Mouse (Mus musculus) hindbrain, embryonic 14.5 days (tissue): ENCODE data around the gene Fbxw7. TPM values are rescaled to one million over a fixed set of nuclear protein-coding genes. Genes with fewer than 3 reads are reported as not detected.
A peak's percentile ranks its signal among the peaks of the same experiment; 100 is the strongest.
"Not testable (repeated sequence)": the region's sequence is repeated elsewhere in the genome, so short reads cannot be mapped to it uniquely, and the experiment has no call there.

Experiments used
- ATAC-seq: fragments of 200-750 bp; cut with Nextera tagmentation; 2 replicates; pipeline ENCODE4 v1.8.0; 2017; ENCODE audit warnings: moderate number of reproducible peaks, mild to moderate bottlenecking, moderate TSS enrichment, moderate library complexity; ENCODE audit not compliant: low FRiP score
- DNase-seq: peaks from one replicate; pipeline ENCODE4 v3.0.0-alpha.2; 2015; ENCODE audit warnings: low spot score
- H3K27ac ChIP-seq: fragments of 300-500 bp; sonication (generic); 2 replicates; pipeline ENCODE4 v1.5.1; 2014; ENCODE audit warnings: mild to moderate bottlenecking, moderate library complexity
- H3K27me3 ChIP-seq: fragments of 300-500 bp; sonication (generic); 2 replicates; pipeline ENCODE4 v1.6.1; 2014; ENCODE audit warnings: mild to moderate bottlenecking, low read length, mixed read lengths; ENCODE audit not compliant: control insufficient read depth, insufficient read depth
- H3K36me3 ChIP-seq: fragments of 300-500 bp; sonication (generic); replicated peaks from 2 replicates; pipeline ENCODE4 v1.6.1; 2014; ENCODE audit not compliant: control insufficient read depth, insufficient read depth
- H3K4me1 ChIP-seq: fragments of 300-500 bp; sonication (generic); replicated peaks from 2 replicates; pipeline ENCODE4 v1.6.1; 2014; ENCODE audit warnings: antibody characterized with exemption, low read length, mixed read lengths; ENCODE audit not compliant: control insufficient read depth, insufficient read depth
- H3K4me2 ChIP-seq: fragments of 300-500 bp; sonication (generic); replicated peaks from 2 replicates; pipeline ENCODE4 v1.6.1; 2014; ENCODE audit warnings: mild to moderate bottlenecking, moderate library complexity
- H3K4me3 ChIP-seq: fragments of 300-500 bp; sonication (generic); replicated peaks from 2 replicates; pipeline ENCODE4 v1.5.1; 2014; ENCODE audit warnings: mild to moderate bottlenecking, low read length
- H3K9ac ChIP-seq: fragments of 300-500 bp; sonication (generic); 2 replicates; pipeline ENCODE4 v1.6.1; 2014
- H3K9me3 ChIP-seq: fragments of 300-500 bp; sonication (generic); 2 replicates; pipeline ENCODE4 v1.6.1; 2016; ENCODE audit warnings: low read length; ENCODE audit not compliant: control insufficient read depth
- WGBS: fragments of 180-500 bp; shearing (Covaris S2); extraction: QIAGEN DNeasy Blood & Tissue Kit; methylation state at CpG from one replicate; pipeline ENCODE4 v1.1.7; 2014; 5-methylcytosine and 5-hydroxymethylcytosine counted together
- polyA plus RNA-seq: library from polyadenylated mRNA; unstranded; fragments of >200 nt; fragmentation: Nextera tagmentation; extraction: Ambion mirVana; gene quantifications from 2 replicates; pipeline ENCODE4 v1.2.1, GENCODE M21; 2014

Fbxw7 gene
- polyA plus RNA-seq, 1 experiment from 2014 or later, result 38.0 TPM

DNA sequence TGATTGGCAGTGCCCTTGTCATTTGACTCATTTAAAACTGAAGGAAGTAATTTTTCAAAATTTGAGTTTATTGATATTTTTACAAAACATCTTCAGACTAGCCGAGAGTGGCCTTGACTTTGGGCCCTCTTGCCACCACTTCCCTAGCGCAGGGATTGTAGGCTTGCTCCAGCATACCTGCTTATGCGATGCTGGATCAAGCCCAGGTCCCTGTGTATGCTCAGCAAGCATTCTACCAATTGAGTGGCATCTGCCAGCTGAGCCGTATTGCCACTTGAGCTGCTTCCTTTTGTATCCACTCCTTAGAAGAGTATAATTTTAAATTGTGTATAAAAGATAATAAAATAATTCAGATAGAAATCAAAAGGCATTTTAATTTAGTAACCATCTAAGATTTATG lies 26.2 kb downstream of the Fbxw7 start:
- DNase-seq (no peak), ATAC-seq (no peak)
- Histone ChIP-seq H3K4me1 (no peaks in the 10 kb centered on the region), H3K9me3 (no peaks in the 10 kb centered on the region), H3K9ac (no peak overlapping the region), H3K36me3 (no peaks in the 10 kb centered on the region), H3K4me2 (no peak overlapping the region), H3K4me3 (no peak overlapping the region), H3K27ac (no peak overlapping the region), H3K27me3 (no peaks in the 10 kb centered on the region)
- 89% methylated on average over 4 of the region's 4 CpGs for WGBS

DNA sequence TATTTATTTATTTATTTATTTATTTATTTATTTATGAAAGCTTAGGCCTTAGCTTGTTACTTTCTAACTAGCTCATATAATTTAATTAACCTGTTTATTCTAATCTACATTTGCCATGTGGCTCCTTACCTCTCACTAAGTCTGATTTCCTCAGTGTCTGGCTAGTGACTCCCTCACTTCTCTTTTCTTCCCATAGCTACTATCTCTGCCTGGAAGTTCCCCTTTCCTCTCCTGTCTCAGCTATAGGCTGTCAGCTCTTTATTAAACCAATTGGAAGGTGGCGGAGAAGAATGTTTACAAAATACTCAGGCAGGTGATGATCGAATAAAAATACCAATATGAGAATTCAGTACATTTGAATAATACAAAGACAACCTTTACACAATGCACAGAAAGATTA lies 27.7 kb downstream of the Fbxw7 start:
- Histone ChIP-seq H3K36me3 (no peaks in the 10 kb centered on the region), H3K27me3 (no peaks in the 10 kb centered on the region), H3K9ac (no peak overlapping the region), H3K4me1 (no peaks in the 10 kb centered on the region), H3K9me3 (no peaks in the 10 kb centered on the region), H3K4me3 (no peak overlapping the region), H3K27ac (no peak overlapping the region), H3K4me2 (no peak overlapping the region)
- DNase-seq, result no peak
- WGBS, result 91% methylated on average over 2 of the region's 2 CpGs
- no peak for ATAC-seq

DNA sequence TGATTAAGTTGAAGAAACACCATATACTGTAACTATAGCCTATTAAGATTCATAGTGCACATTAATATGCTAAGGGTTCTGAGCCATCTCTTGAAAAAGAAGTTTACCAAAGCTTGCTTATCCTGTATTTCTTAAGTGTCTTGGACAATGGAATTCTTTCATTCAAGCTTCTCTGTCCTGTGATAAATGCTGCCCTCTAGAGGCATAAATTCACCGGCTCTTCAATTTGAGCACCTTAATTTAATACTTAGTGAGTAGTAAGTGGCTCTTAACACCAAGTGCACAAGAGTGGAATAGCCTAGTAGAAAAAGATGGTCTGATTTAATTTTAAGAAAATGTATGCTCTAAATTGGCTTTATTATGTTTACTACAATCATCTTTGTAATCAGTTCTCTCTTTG lies 28.5 kb downstream of the Fbxw7 start:
- no peaks in the 10 kb centered on the region for H3K36me3 ChIP-seq
- H3K9me3 ChIP-seq, result no peaks in the 10 kb centered on the region
- DNase-seq, result peak; percentile 88
- H3K9ac ChIP-seq, result no peak overlapping the region
- no peaks in the 10 kb centered on the region for H3K4me1 ChIP-seq
- no peak overlapping the region for H3K4me3 ChIP-seq
- 31% methylated on average over 1 of the region's 1 CpGs for WGBS
- no peaks in the 10 kb centered on the region for H3K27me3 ChIP-seq
- ATAC-seq, result no peak
- no peak overlapping the region for H3K27ac ChIP-seq
- H3K4me2 ChIP-seq, result no peak overlapping the region

DNA sequence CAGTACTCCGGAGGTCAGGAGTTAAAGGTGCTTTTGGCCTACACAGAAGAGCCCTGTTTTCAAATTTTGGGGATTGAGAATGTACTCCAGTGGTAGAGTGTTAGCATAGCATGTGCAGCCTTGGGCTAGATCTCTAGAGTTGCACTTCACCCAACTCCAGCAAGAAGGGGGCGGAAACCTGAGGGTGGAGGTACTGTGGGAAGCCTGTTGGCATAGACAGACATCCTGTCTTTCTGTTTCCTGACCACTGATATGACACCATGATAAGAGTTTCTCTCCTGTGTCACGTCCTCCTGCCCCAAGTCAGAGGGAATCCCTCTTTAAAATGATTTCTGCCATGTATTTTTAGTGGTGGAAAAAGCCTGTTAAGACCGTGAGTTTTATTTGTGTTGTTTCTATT lies 33.7 kb downstream of the Fbxw7 start:
- H3K27ac ChIP-seq, result no peak overlapping the region
- no peak overlapping the region for H3K4me2 ChIP-seq
- H3K4me3 ChIP-seq, result no peak overlapping the region
- no peak overlapping the region for H3K9ac ChIP-seq
- no peak for ATAC-seq
- DNase-seq, result no peak
- H3K36me3 ChIP-seq, result no peaks in the 10 kb centered on the region
- WGBS, result 83% methylated on average over 4 of the region's 4 CpGs
- H3K4me1 ChIP-seq, result no peaks in the 10 kb centered on the region
- no peaks in the 10 kb centered on the region for H3K27me3 ChIP-seq
- H3K9me3 ChIP-seq, result no peaks in the 10 kb centered on the region

DNA sequence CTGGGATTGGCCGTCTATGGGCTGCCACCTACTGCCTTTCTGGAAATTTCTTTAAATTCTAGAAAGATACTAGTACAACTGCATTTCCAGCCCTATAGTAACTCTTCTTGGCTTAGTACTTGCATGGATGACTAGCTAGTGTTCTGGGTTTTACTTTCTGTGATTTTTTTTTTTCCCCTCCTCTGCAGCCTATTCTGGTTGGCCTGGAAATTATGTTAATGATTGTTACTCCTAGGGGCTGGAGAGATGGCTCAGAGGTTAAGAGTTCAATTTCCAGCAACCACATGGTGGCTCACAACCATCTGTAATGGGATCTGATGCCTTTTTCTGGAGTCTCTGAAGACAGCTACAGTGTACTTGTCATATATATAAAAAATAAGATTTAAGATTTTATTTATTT lies 35.4 kb downstream of the Fbxw7 start:
- Histone ChIP-seq H3K27ac (no peak overlapping the region), H3K4me1 (no peaks in the 10 kb centered on the region), H3K9ac (no peak overlapping the region), H3K27me3 (no peaks in the 10 kb centered on the region), H3K4me3 (no peak overlapping the region), H3K9me3 (no peaks in the 10 kb centered on the region), H3K36me3 (no peaks in the 10 kb centered on the region), H3K4me2 (no peak overlapping the region)
- 91% methylated on average over 1 of the region's 1 CpGs for WGBS
- no peak for ATAC-seq
- DNase-seq, result no peak

DNA sequence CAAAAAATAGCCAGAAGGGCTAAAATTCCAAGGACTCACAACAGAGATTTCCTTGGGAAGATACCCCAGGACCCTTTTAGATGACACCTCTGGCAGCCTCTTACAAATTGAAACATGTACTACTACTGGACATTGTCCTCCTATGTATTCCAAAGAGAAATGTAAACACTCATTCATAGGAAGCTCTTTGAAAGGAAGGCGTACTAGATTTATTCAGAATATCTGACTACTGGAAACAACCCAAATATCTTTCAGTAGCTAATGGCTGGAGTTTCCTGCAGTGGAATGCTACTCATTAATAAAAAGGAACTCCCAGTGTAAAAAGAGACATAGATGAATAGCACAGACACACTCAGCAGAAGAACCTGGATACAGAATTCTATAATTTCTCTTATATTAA lies 36.7 kb downstream of the Fbxw7 start:
- no peak for DNase-seq
- no peaks in the 10 kb centered on the region for H3K27me3 ChIP-seq
- H3K4me3 ChIP-seq, result no peak overlapping the region
- H3K27ac ChIP-seq, result no peak overlapping the region
- H3K36me3 ChIP-seq, result no peaks in the 10 kb centered on the region
- H3K4me1 ChIP-seq, result no peaks in the 10 kb centered on the region
- no peak overlapping the region for H3K9ac ChIP-seq
- no peak overlapping the region for H3K4me2 ChIP-seq
- 74% methylated on average over 1 of the region's 1 CpGs for WGBS
- no peak for ATAC-seq
- no peaks in the 10 kb centered on the region for H3K9me3 ChIP-seq

- WGBS, result 93% methylated on average over 7 of the region's 7 CpGs
- no peaks in the 10 kb centered on the region for H3K9me3 ChIP-seq
- H3K9ac ChIP-seq, result no peak overlapping the region
- DNase-seq (no peak), ATAC-seq (no peak)
- H3K27me3 ChIP-seq, result no peaks in the 10 kb centered on the region
- no peak overlapping the region for H3K4me2 ChIP-seq
- no peak overlapping the region for H3K4me3 ChIP-seq
- no peaks in the 10 kb centered on the region for H3K4me1 ChIP-seq
- H3K36me3 ChIP-seq, result no peaks in the 10 kb centered on the region
- H3K27ac ChIP-seq, result no peak overlapping the region
Observed at GRCm38 (mm10) chr3:84852877-84853276, 37.8 kb downstream of the Fbxw7 start.

DNA sequence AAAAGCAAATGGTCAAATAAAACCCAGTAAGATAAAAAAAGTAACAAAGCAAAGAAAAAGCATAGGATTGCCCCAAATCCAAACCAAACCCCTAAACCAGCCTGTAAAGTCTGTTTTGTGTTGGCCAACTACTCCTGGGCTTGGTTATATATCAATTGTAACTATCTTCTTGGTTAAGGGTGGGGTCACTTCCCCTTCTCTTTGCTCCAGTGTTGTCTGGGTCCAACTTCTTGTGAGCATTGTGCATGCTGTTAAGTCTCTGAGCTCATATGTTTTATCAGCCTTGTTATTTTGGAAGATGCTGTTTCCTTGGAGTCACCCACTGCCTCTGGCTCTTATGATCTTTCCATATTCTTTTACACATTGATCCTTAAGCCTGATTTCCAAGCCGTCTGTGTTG lies 39.4 kb downstream of the Fbxw7 start:
- ATAC-seq, result no peak

GRCm38 (mm10) chr3:84860669-84861068 lies 45.6 kb downstream of the Fbxw7 start:
- Histone ChIP-seq H3K4me3 (no peak overlapping the region), H3K4me1 (no peaks in the 10 kb centered on the region), H3K36me3 (no peaks in the 10 kb centered on the region), H3K4me2 (no peak overlapping the region), H3K9me3 (no peaks in the 10 kb centered on the region), H3K9ac (no peak overlapping the region), H3K27me3 (no peaks in the 10 kb centered on the region), H3K27ac (no peak overlapping the region)
- WGBS, result 85% methylated on average over 1 of the region's 1 CpGs
- no peak for DNase-seq
- ATAC-seq, result no peak

More for the DNA sequence above, 39.4 kb downstream of the Fbxw7 start:
- no peak overlapping the region for H3K9ac ChIP-seq
- 97% methylated on average over 1 of the region's 1 CpGs for WGBS
- no peaks in the 10 kb centered on the region for H3K36me3 ChIP-seq
- H3K27me3 ChIP-seq, result no peaks in the 10 kb centered on the region
- H3K4me2 ChIP-seq, result no peak overlapping the region
- no peak overlapping the region for H3K4me3 ChIP-seq
- no peaks in the 10 kb centered on the region for H3K9me3 ChIP-seq
- H3K27ac ChIP-seq, result no peak overlapping the region
- H3K4me1 ChIP-seq, result no peaks in the 10 kb centered on the region
- no peak for DNase-seq

DNA sequence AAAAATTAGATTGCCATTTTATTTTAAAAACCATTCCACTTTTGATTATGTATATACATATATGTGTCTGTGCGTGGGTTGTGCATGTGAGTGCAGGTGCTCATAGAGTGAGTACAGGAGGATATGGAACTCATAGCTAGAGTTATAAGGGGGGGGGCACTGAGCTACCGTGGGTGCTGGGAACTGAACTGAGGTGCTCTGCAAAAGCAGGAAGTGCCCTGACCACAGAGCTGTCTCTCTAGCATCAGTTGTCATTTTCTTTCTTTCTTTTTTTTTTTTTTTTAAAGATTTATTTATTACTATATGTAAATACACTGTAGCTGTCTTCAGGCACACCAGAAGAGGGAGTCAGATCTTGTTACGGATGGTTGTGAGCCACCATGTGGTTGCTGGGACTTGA lies 46.7 kb downstream of the Fbxw7 start:
- not testable (repeated sequence) for H3K27ac ChIP-seq, H3K9ac ChIP-seq, ATAC-seq, H3K4me1 ChIP-seq, H3K4me3 ChIP-seq, H3K4me2 ChIP-seq, H3K36me3 ChIP-seq, H3K27me3 ChIP-seq, H3K9me3 ChIP-seq, DNase-seq
- 92% methylated on average over 3 of the region's 3 CpGs for WGBS
